Mouse (Mus musculus) CH12.LX (cell line): ENCODE data around the gene Rplp2.

ENCODE experiments used
- BHLHE40 ChIP-seq: IDR thresholded peaks from 2 replicates; pipeline ENCODE4 v1.6.1; 2011; ENCODE audit warnings: mild to moderate bottlenecking, low read depth, low read length, improper control_type of control experiment
- CTCF ChIP-seq, 2 experiments: IDR thresholded peaks in 1 of 2; conservative IDR thresholded peaks in 1 of 2; 2 replicates each; pipeline ENCODE4 v1.5.1; 2011 to 2012; ENCODE audit warnings: low read depth in 2 of 2, low read length in 2 of 2, improper control_type of control experiment in 1 of 2, inconsistent platforms in 1 of 2, mild to moderate bottlenecking in 1 of 2, moderate library complexity in 1 of 2
- ETS1 ChIP-seq: conservative IDR thresholded peaks from 2 replicates; pipeline ENCODE4 v1.6.1; 2012; ENCODE audit warnings: low read depth, mild to moderate bottlenecking, inconsistent platforms, low read length, improper control_type of control experiment, moderate library complexity
- IRF4 ChIP-seq: IDR thresholded peaks from 2 replicates; pipeline ENCODE4 v1.6.1; 2014; ENCODE audit warnings: low read depth, mild to moderate bottlenecking, inconsistent platforms, low read length, improper control_type of control experiment
- MEF2A ChIP-seq: IDR thresholded peaks from 2 replicates; pipeline ENCODE4 v1.6.1; 2014; ENCODE audit warnings: low read depth, mild to moderate bottlenecking, inconsistent platforms, low read length, improper control_type of control experiment, borderline replicate concordance
- MXI1 ChIP-seq: IDR thresholded peaks from 2 replicates; pipeline ENCODE4 v1.6.1; 2011; ENCODE audit warnings: mild to moderate bottlenecking, low read depth, low read length, improper control_type of control experiment
- POLR2A ChIP-seq: IDR thresholded peaks from 2 replicates; pipeline ENCODE4 v1.6.1; 2011; ENCODE audit warnings: low read depth, mild to moderate bottlenecking, improper control_type of control experiment, low read length
- SMC3 ChIP-seq: IDR thresholded peaks from 2 replicates; pipeline ENCODE4 v1.6.1; 2011; ENCODE audit warnings: low read depth, low read length, improper control_type of control experiment

- no peak for TF ChIP-seq SMC3
- no peak for TF ChIP-seq CTCF (conservative IDR thresholded peaks at IDR 0.05 in 1 of 2, IDR thresholded peaks at IDR 0.05 in 1 of 2; ENCODE audit: low read depth in 2 of 2, low read length in 2 of 2)
- TF ChIP-seq POLR2A = no peak
- no peak for TF ChIP-seq MEF2A
- no peak for TF ChIP-seq MXI1
- TF ChIP-seq BHLHE40 = no peak
- TF ChIP-seq ETS1 = no peak
- TF ChIP-seq IRF4 = no peak
Measured at GRCm38 (mm10) chr7:141426948-141427730, 20.0 kb upstream of the Rplp2 start.
